Mouse (Mus musculus) CH12.LX (cell line): ENCODE data around the gene LTO1. TPM values are rescaled to one million over a fixed set of nuclear protein-coding genes. Genes with fewer than 3 reads are reported as not detected.

Source experiments
- DNase-seq: peaks from one replicate; pipeline ENCODE4 v3.0.0-alpha.2; 2013; ENCODE audit errors: extremely low read depth
- H3K27ac ChIP-seq: 2 replicates; pipeline ENCODE4 v1.5.1; 2012; ENCODE audit warnings: low read depth, mild to moderate bottlenecking, control low read depth, moderate library complexity; ENCODE audit not compliant: insufficient read depth
- H3K27me3 ChIP-seq: replicated peaks from 2 replicates; pipeline ENCODE3; 2012; ENCODE audit warnings: inconsistent platforms
- H3K36me3 ChIP-seq, 2 experiments: replicated peaks in 1 of 2; 2 replicates each; pipeline versions ENCODE3 to v1.6.1; 2012; ENCODE audit warnings: inconsistent platforms in 1 of 2, low read length in 1 of 2, mild to moderate bottlenecking in 1 of 2, mixed read lengths in 1 of 2, moderate library complexity in 1 of 2; ENCODE audit not compliant: control insufficient read depth in 1 of 2, insufficient read depth in 1 of 2
- H3K4me1 ChIP-seq, 2 experiments: 2 replicates each; pipeline ENCODE4 v1.6.1; 2012; ENCODE audit warnings: inconsistent platforms in 1 of 2, moderate library complexity in 1 of 2; ENCODE audit not compliant: insufficient read depth in 2 of 2, control insufficient read depth in 1 of 2
- H3K4me2 ChIP-seq: 2 replicates; pipeline ENCODE4 v1.6.1; 2012; ENCODE audit warnings: low read depth, mild to moderate bottlenecking, control low read depth; ENCODE audit not compliant: poor library complexity, insufficient read depth, severe bottlenecking
- H3K4me3 ChIP-seq, 3 experiments: fragments of 150-350 bp in 1 of 3; sonication (generic) in 1 of 3; replicated peaks in 1 of 3; 2 replicates each; pipeline versions ENCODE3 to v1.5.1; 2011 to 2012; ENCODE audit warnings: low read depth in 2 of 3, low read length in 2 of 3, mild to moderate bottlenecking in 2 of 3, moderate library complexity in 2 of 3, control low read depth in 1 of 3, improper control_type of control experiment in 1 of 3, inconsistent platforms in 1 of 3, mixed read lengths in 1 of 3; ENCODE audit not compliant: poor library complexity in 1 of 3
- H3K79me2 ChIP-seq: replicated peaks from 2 replicates; pipeline ENCODE4 v1.6.1; 2012; ENCODE audit warnings: mild to moderate bottlenecking, moderate library complexity; ENCODE audit not compliant: control insufficient read depth, poor library complexity, insufficient read depth, severe bottlenecking; ENCODE audit errors: extremely low read depth
- H3K9ac ChIP-seq: 2 replicates; pipeline ENCODE4 v1.6.1; 2012; ENCODE audit warnings: low read depth, mild to moderate bottlenecking, control low read depth, moderate library complexity; ENCODE audit not compliant: insufficient read depth
- H3K9me3 ChIP-seq: replicated peaks from 2 replicates; pipeline ENCODE3; 2012; ENCODE audit warnings: low read length, inconsistent platforms, mixed read lengths
- CTCF ChIP-seq, 2 experiments: IDR thresholded peaks in 1 of 2; conservative IDR thresholded peaks in 1 of 2; 2 replicates each; pipeline ENCODE4 v1.5.1; 2011 to 2012; ENCODE audit warnings: low read depth in 2 of 2, low read length in 2 of 2, improper control_type of control experiment in 1 of 2, inconsistent platforms in 1 of 2, mild to moderate bottlenecking in 1 of 2, moderate library complexity in 1 of 2
- E2F4 ChIP-seq: IDR thresholded peaks from 2 replicates; pipeline ENCODE4 v1.6.1; 2011; ENCODE audit warnings: low read depth, low read length, improper control_type of control experiment; ENCODE audit not compliant: insufficient replicate concordance
- ELF1 ChIP-seq: IDR thresholded peaks from 2 replicates; pipeline ENCODE4 v1.6.1; 2014; ENCODE audit warnings: low read depth, mild to moderate bottlenecking, inconsistent platforms, low read length, improper control_type of control experiment
- EP300 ChIP-seq: IDR thresholded peaks from 2 replicates; pipeline ENCODE4 v1.6.1; 2011; ENCODE audit warnings: low read length, improper control_type of control experiment
- GABPA ChIP-seq: IDR thresholded peaks from 2 replicates; pipeline ENCODE4 v1.6.1; 2012; ENCODE audit warnings: low read depth, low read length, improper control_type of control experiment, inconsistent platforms; ENCODE audit not compliant: insufficient replicate concordance
- HCFC1 ChIP-seq: IDR thresholded peaks from 2 replicates; pipeline ENCODE4 v1.6.1; 2012; ENCODE audit warnings: low read depth, mild to moderate bottlenecking, inconsistent platforms, low read length, improper control_type of control experiment
- IRF4 ChIP-seq: IDR thresholded peaks from 2 replicates; pipeline ENCODE4 v1.6.1; 2014; ENCODE audit warnings: low read depth, mild to moderate bottlenecking, inconsistent platforms, low read length, improper control_type of control experiment
- JUND ChIP-seq: conservative IDR thresholded peaks from 2 replicates; pipeline ENCODE4 v1.6.1; 2011; ENCODE audit warnings: low read depth, low read length, improper control_type of control experiment
- KAT2A ChIP-seq: IDR thresholded peaks from 2 replicates; pipeline ENCODE4 v1.6.1; 2012; ENCODE audit warnings: low read length, improper control_type of control experiment, inconsistent platforms; ENCODE audit not compliant: insufficient replicate concordance
- MAFK ChIP-seq: IDR thresholded peaks from 2 replicates; pipeline ENCODE4 v1.6.1; 2011; ENCODE audit warnings: low read length, improper control_type of control experiment; ENCODE audit not compliant: insufficient replicate concordance
- MAX ChIP-seq: IDR thresholded peaks from 2 replicates; pipeline ENCODE4 v1.6.1; 2011; ENCODE audit warnings: low read length, improper control_type of control experiment
- MYC ChIP-seq: IDR thresholded peaks from 2 replicates; pipeline ENCODE4 v1.6.1; 2011; ENCODE audit warnings: low read depth, mild to moderate bottlenecking, improper control_type of control experiment, low read length
- PAX5 ChIP-seq: IDR thresholded peaks from 2 replicates; pipeline ENCODE4 v1.6.1; 2012; ENCODE audit warnings: low read length, inconsistent platforms, mixed read lengths
- POLR2AphosphoS2 ChIP-seq: IDR thresholded peaks from 2 replicates; pipeline ENCODE4 v1.6.1; 2011; ENCODE audit warnings: low read depth, low read length, improper control_type of control experiment
- RCOR1 ChIP-seq: conservative IDR thresholded peaks from 2 replicates; pipeline ENCODE4 v1.6.1; 2012; ENCODE audit warnings: low read depth, mild to moderate bottlenecking, inconsistent platforms, low read length, improper control_type of control experiment
- TBP ChIP-seq: conservative IDR thresholded peaks from 2 replicates; pipeline ENCODE4 v1.6.1; 2011; ENCODE audit warnings: low read depth, low read length, improper control_type of control experiment
- UBTF ChIP-seq: IDR thresholded peaks from 2 replicates; pipeline ENCODE4 v1.6.1; 2012; ENCODE audit warnings: low read depth, mild to moderate bottlenecking, inconsistent platforms, low read length, improper control_type of control experiment, moderate library complexity
- USF2 ChIP-seq: conservative IDR thresholded peaks from 2 replicates; pipeline ENCODE4 v1.6.1; 2011; ENCODE audit warnings: low read depth, low read length, improper control_type of control experiment
- ZKSCAN1 ChIP-seq: IDR thresholded peaks from 2 replicates; pipeline ENCODE4 v1.6.1; 2012; ENCODE audit warnings: low read depth, inconsistent platforms, low read length, improper control_type of control experiment, borderline replicate concordance
- ZMIZ1 ChIP-seq: IDR thresholded peaks from 2 replicates; pipeline ENCODE4 v1.6.1; 2012; ENCODE audit warnings: low read depth, mild to moderate bottlenecking, inconsistent platforms, low read length, improper control_type of control experiment
- ZNF384 ChIP-seq: IDR thresholded peaks from 2 replicates; pipeline ENCODE4 v1.6.1; 2012; ENCODE audit warnings: low read depth, low read length, improper control_type of control experiment, inconsistent platforms
- dilution Hi-C: fragments of 300-500 bp; cut with MboI; formaldehyde crosslinking; loops from 2 replicates; pipeline ENCODE4 v1.14.3; 2020; ENCODE audit warnings: low sequenced_read_pairs; ENCODE audit not compliant: extremely low pct_unique_long_range_greater_than_20kb, extremely low pct_ligation_motif_present
- in situ Hi-C: fragments of 300-500 bp; cut with MboI; formaldehyde crosslinking; loops from 3 replicates; pipeline ENCODE4 v1.14.3; 2019; ENCODE audit warnings: low sequenced_read_pairs, low pct_ligation_motif_present, low pct_unique_long_range_greater_than_20kb, mixed read lengths
- polyA plus RNA-seq: library from polyadenylated mRNA; unstranded; fragments of >175 nt; gene quantifications from 2 replicates; pipeline ENCODE4 v1.2.1, GENCODE M21; 2012; ENCODE audit warnings: low read depth; ENCODE audit not compliant: insufficient read length
- total RNA-seq, 2 experiments: library from RNA; depleted of rRNA; stranded (reverse); fragments of 300-350 nt in 1 of 2; fragments of >200 nt in 1 of 2; gene quantifications; 2 replicates each; pipeline ENCODE4 v1.2.3; 2012 to 2014

LTO1 gene
- total and polyA plus RNA-seq, 3 experiments, result 4.0 to 10.7 (median 8.5) TPM

GRCm38 (mm10) chr7:144914296-144914947, 478 bp upstream of the LTO1 start:
- peaks cover 38% of the 10 kb centered on the region for H3K27me3 ChIP-seq
- no peaks in the 10 kb centered on the region for H3K9me3 ChIP-seq
- H3K79me2 ChIP-seq, result no peaks in the 10 kb centered on the region
- dilution Hi-C loops, result no loop called here
- TF ChIP-seq GABPA (no peak), UBTF (0 out of 2 replicates have a peak, but pooled peaks have one; percentile 17), ZNF384 (peak; percentile 90), ZMIZ1 (no peak), ZKSCAN1 (no peak), USF2 (0 out of 2 replicates have a peak, but pooled peaks have one; percentile 2), CTCF (conservative IDR thresholded peaks at IDR 0.05 in 1 of 2, IDR thresholded peaks at IDR 0.05 in 1 of 2; ENCODE audit: low read depth in 2 of 2, low read length in 2 of 2) (peak in 1 of 2 experiments; percentile 62; a peak in 2 of 4 replicates), PAX5 (no peak), EP300 (no peak), MAX (peak; percentile 15; the same call in 1 of the 2 replicates), TBP (peak; percentile 98), MYC (no peak), KAT2A (0 out of 2 replicates have a peak, but pooled peaks have one; percentile 26), JUND (no peak), MAFK (peak; percentile 84; the same call in 1 of the 2 replicates), HCFC1 (no peak), ELF1 (peak; percentile 88), IRF4 (no peak), E2F4 (no peak), POLR2AphosphoS2 (no peak), RCOR1 (no peak)
- peak overlapping the region; percentile 62 to 93 (median 79) for H3K4me3 ChIP-seq
- peak; percentile 86 for DNase-seq
- H3K27ac ChIP-seq, result peak overlapping the region; percentile 50; the same call in 1 of the 2 replicates
- peaks cover 22 to 30% of the 10 kb centered on the region in 2 experiments for H3K36me3 ChIP-seq
- peak overlapping the region; percentile 44 for H3K4me2 ChIP-seq
- in situ Hi-C loops, result no loop called here
- peak overlapping the region; percentile 43 for H3K9ac ChIP-seq
- peaks cover 5 to 12% of the 10 kb centered on the region in 2 experiments; a peak in 2 of 4 replicates for H3K4me1 ChIP-seq
